Mouse (Mus musculus): ENCODE results near the gene Xkrx.

DNA sequence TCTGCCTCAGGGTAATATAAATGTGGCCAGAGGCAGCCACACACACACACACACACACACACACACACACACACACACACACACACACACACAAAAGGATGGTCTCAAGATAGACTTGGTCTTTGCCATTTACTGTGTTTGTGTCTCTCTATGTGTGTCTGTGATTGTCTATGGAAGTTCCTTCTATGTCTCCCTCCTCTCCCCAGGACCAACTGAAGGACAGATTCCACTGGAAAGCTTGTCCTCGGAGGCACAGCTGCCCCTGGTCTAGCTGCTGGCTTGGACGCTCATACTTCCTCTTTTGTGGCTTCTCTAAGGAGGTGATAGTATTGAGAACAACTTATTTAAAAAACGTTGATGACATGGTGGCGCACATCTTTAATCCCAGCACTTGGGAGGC, 1.6 kb upstream of the Xkrx start:
- TF ChIP-seq CTCF (IDR thresholded peaks at IDR 0.05; ENCODE audit: extremely low read depth, insufficient read depth, low read length) (no peak), POLR2A (IDR thresholded peaks at IDR 0.05; ENCODE audit: extremely low read depth, insufficient read depth, low read length) (no peak)

Measured in cortical plate, adult 2 months (tissue).